Comparison of ENCODE assay signal across 11 mouse cellular contexts in the genomic region with DNA sequence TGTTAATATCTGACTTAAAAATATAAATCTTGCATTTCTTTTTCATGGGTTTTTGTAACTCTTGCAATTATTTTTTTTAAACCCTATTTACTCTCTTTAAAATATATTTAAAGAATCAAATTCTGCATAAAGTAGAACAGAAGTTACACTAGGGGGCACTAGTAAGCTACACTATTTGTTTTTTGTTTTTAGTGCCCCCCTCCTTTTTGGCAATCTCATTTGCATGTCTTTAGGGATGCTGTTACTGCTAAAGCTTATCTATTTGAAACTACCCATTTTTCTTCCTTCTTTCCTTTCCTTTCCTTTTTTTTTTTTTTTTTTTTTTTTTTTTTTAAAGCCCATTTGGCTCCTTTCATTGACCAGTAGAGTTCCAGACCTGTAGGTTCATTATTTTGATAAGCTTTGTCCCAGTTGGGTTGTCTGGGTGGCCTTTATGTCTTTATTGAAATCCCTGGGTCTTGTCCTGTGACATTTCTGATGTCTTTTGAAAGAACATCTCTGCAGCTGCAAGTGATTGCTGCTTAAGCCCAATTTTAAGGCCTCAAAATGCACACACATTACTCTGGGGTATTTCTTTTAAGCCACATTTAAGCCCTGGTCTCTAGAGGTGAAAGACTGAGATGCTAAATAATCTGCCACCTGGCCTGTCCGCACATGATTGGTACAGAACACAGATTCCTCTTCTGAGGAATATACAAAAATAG.
DNase-seq lines count a peak whose midpoint lies in the region; ATAC-seq and TF ChIP-seq lines count a peak whose summit lies in the region.
"Had no signal": no experiment of that assay in that cellular context is flagged by ENCODE, and none has a peak within 500 bp of the region (broad histone marks: within the 10 kb centered on the region; RNA-seq: fewer than 3 reads in every experiment).

No protein-coding gene starts in this region.

- ATAC-seq in hindbrain, postnatal 0 days: peak; percentile 51; the same call in 1 of the 2 replicates

- no peaks in the 10 kb centered on the region for H3K9me3 ChIP-seq in hindbrain, postnatal 0 days (ENCODE audit: low read length)
- H3K9me3 ChIP-seq: megakaryocyte, embryonic 14.5 days had no signal

- H3K36me3 ChIP-seq in hindbrain, postnatal 0 days (ENCODE audit: insufficient read depth, low read length): no peaks in the 10 kb centered on the region

- H3K9ac ChIP-seq in hindbrain, postnatal 0 days (replicated peaks; ENCODE audit: low read length): no peak overlapping the region
- H3K9ac ChIP-seq: liver, embryonic 14.5 days had no signal

- peak; percentile 7 for DNase-seq in left cerebral cortex, adult 11 months (ENCODE audit: low spot score)
- no peak for DNase-seq in left cerebral cortex, adult 18-20 months (ENCODE audit: low spot score in 2 of 2)
- peak; percentile 59 for DNase-seq in embryo, embryonic 10.5 days (ENCODE audit: low spot score)
- DNase-seq in hindbrain, postnatal 0 days (ENCODE audit: low spot score): peak; percentile 88
- peak; percentile 28 for DNase-seq in retina, postnatal 7 days (ENCODE audit: low read depth, low spot score)
- DNase-seq in adrenal gland, adult 2 months: no peak
- no peak for DNase-seq in ovary, postnatal 14 days (ENCODE audit: low spot score)
- DNase-seq in kidney, adult 9 months: no peak
- DNase-seq: thymus, adult 18-20 months had no signal

- peak; percentile 50 for TF ChIP-seq CTCF in hindbrain, postnatal 0 days (IDR thresholded peaks at IDR 0.05; ENCODE audit: low read depth)

- H3K27me3 ChIP-seq in hindbrain, postnatal 0 days (ENCODE audit: insufficient read depth, low read length): no peaks in the 10 kb centered on the region
- H3K27me3 ChIP-seq: megakaryocyte, embryonic 14.5 days had no signal

- H3K4me2 ChIP-seq in hindbrain, postnatal 0 days (ENCODE audit: low read depth, low read length): no peak overlapping the region

- H3K4me1 ChIP-seq in hindbrain, postnatal 0 days (ENCODE audit: insufficient read depth, low read length): no peaks in the 10 kb centered on the region
- H3K4me1 ChIP-seq: megakaryocyte, embryonic 14.5 days had no signal

- no peak overlapping the region for H3K27ac ChIP-seq in hindbrain, postnatal 0 days
- H3K27ac ChIP-seq: liver, embryonic 14.5 days had no signal

- H3K4me3 ChIP-seq in hindbrain, postnatal 0 days (ENCODE audit: low read length): no peak overlapping the region
- H3K4me3 ChIP-seq: megakaryocyte, embryonic 14.5 days had no signal

- WGBS in hindbrain, postnatal 0 days: 30% methylated on average over 1 of the region's 1 CpGs

Comparison
In these comparisons a context has a peak if more than half of its experiments do, and no peak if none do; other contexts are left out.
1. DNase-seq: peak in left cerebral cortex, adult 11 months (single experiment), embryo, embryonic 10.5 days (single experiment), hindbrain, postnatal 0 days (single experiment) and retina, postnatal 7 days (single experiment); none in left cerebral cortex, adult 18-20 months (0 of 2), adrenal gland, adult 2 months (single experiment), ovary, postnatal 14 days (single experiment) and kidney, adult 9 months (single experiment).